Mouse (Mus musculus) adrenal gland, adult 18-20 months (tissue): ENCODE measurements around the gene Myl12a. TPM values are rescaled to one million over a fixed set of nuclear protein-coding genes. Genes with fewer than 3 reads are reported as not detected.

Source experiments
- DNase-seq, 2 experiments: peaks; one replicate each; pipeline ENCODE4 v3.0.0; 2021 to 2022; ENCODE audit warnings: low spot score in 2 of 2
- long read RNA-seq, 2 experiments: library from polyadenylated mRNA; stranded (forward); transcript quantifications; one replicate each; pipeline ENCODE4 v2.0.0; 2021
- total RNA-seq, 2 experiments: library from RNA; stranded (reverse); gene quantifications; 1 replicate in 1 of 2; 2 replicates in 1 of 2; pipeline ENCODE4 v1.2.3; 2021

The Myl12a gene
- total RNA-seq: 100 to 1,000 TPM; 277 to 311 TPM
- long read RNA-seq, experiment 1, transcript Myl12a-206 (4 exons, 1,937 nt): major isoform, 103 of 114 reads
- long read RNA-seq, experiment 1, partial matches to known transcripts: 7 of 114 reads
- long read RNA-seq, experiment 1, other reads (novel, unspliced or antisense): 1 of 114 reads
- long read RNA-seq, experiment 2, transcript Myl12a-201 (4 exons, 980 nt): minor isoform, 11 of 359 reads
- long read RNA-seq, experiment 2, transcript Myl12a-206 (4 exons, 1,937 nt): major isoform, 330 of 359 reads
- long read RNA-seq, experiment 2, partial matches to known transcripts: 13 of 359 reads
- long read RNA-seq, experiment 2, other reads (novel, unspliced or antisense): 4 of 359 reads

DNA sequence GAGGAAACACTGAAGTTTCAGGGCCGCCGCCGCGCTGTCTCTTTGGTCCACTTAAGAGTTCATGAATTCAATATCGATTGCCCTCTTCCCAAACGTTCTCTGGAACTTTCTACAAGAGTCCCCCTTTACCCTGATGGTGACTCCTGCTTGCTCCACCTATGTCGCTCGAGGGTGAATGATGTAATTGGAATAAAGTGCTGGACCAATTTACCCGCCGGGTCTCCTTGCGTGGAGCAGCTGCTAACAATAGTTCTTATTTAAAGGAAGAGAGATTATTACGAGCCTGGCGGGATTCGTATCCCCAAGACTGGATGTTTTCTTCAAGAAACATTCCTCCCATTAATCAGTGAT lies at the start of gene Myl12a:
Gene Myl12a (minus strand): TSS at position 135 of the 351 bp plus-strand sequence.
- DNase-seq: no peak

DNA sequence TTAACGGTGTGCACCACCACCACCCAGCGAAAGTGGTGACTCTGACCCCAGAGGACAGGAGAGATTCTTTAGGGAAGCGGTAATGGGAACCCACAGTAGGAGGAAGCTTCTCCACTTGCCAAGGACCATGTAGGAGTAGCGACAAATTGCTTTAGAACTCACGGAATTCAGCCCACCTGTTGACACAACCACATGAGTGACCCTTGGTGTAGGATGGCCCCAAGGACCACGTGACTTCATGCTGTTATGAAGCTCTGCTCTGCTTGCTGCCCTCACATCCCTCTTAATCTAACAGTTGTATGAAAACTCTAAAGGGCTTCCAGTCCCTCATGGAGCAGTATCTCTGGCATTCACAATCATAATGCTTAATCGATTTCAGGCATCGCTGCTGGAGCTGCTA lies 46.6 kb upstream of the Myl12a start:
- no peak for DNase-seq

DNA sequence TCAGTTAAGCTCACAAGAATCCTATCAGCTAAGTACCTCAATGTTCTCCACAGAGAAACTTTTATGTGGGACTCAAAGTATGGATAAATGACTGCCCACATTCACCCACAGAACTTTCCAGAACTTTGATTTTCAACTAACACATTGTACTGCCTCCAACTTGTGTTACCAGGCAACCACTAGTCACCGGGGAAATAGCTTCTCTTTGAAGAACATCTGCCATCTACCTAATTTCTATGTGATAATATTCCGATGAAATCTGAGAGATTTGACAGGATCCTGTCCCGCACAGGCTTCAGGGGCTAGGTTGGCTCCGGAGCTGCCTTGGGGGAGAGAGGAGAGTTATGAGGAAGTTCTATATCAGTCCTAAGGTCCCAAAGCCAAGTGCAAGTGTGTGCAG lies 44.2 kb upstream of the Myl12a start:
- no peak for DNase-seq

DNA sequence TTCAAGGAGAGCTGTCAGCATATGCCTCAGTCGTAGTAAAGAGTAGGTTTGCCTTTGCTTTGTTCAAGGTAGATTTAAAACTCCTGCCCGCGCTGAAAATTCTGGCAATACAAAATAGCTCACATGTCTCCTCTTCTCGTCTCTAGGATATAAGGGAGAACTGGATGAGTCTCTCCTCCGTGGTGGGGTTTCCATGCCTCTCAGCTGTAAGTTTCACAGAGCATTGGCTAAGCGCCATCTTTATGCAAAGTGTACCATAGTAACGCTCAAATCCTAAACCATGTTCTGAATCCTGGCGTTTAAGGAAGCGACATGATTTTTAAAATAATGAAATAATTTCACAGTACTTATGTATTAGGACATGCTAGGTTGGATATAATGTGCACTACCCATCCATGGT lies 42.9 kb upstream of the Myl12a start:
- DNase-seq: no peak

DNA sequence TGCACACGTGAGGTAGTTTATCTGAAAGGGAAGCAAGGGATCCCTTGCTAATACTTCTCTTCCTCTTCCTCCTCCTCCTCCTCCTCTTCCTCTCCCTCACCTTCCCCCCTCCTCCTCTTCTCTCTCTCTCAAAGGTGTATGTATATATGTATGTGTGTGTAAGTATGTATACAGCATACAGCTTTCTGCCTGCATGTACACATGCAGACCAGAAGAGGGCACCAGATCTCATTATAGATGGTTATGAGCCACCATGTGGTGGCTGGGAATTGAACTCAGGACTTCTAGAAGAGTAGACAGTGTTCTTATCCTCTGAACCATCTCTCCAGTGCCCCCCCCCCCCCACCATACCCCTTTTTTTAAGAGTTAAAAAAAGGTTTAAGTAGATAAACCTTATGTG lies 40.0 kb upstream of the Myl12a start:
- no peak for DNase-seq

DNA sequence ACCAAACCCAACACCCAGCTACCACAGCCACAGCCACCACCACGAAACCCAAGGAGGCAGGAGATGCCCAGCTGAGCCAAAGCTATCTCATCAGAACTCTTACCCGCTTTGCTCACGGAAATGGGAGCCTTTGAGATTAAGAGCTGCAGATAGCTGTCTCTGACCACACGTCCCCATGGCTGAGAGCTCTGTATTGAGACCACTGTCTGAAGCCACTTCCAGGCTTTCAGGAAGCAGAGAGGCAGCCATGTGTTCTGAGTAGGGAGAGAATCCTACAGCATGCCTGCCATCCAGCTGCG lies 37.9 kb upstream of the Myl12a start:
- no peak for DNase-seq

DNA sequence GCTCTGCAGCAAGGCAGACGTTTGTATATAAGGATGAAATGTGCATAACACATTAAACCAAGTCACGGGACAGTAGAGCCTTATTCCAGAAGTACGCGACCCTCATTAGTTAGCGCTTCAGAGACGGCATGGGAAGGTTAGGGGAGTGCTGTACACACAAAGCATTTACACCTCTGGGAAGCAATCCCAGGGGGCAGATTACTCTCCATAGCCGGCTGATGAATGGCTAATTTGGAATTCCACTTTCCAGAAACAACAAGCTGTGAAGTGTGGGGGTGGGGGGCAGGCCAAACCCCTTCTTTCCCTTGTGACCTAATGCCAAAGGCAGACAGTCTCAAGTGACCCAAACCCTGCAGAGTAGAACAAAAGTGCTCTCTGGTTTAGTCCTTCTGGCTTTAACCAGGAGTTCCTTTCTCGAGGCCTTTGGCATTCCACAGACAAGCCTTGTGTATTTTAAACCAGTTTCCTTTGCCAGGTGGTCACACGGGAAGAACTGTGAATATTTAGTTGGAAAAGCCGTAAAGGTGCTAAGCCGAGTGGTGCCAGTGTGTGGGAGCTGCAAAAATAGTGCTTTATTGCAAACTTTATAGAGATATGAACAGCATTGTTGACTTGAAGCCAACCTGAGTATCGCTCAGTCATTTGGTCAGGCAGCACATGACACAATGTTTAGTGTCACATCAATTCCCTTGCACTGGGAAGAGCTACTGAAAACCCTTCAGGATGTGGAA lies 37.3 kb upstream of the Myl12a start:
- DNase-seq: no peak

DNA sequence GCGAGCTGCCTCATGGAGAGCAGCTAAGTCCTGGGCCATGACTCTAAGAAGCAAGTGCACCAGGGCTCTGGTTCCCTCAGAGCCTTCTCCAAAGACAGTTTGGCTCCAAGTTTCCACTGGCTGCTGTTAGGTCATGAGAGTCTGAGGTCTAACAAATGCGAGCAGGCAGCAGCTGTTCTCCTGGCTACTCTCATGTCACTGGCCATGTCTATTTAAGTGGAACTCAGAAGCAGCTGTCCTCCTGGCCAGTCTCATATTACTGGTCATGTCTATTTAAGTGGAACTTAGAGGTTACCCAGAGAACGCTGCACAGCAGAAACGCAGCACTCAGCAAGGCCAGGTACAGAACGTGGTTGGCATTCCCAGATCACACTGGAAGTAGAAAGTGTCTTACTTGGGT lies 36.1 kb upstream of the Myl12a start:
- no peak for DNase-seq

DNA sequence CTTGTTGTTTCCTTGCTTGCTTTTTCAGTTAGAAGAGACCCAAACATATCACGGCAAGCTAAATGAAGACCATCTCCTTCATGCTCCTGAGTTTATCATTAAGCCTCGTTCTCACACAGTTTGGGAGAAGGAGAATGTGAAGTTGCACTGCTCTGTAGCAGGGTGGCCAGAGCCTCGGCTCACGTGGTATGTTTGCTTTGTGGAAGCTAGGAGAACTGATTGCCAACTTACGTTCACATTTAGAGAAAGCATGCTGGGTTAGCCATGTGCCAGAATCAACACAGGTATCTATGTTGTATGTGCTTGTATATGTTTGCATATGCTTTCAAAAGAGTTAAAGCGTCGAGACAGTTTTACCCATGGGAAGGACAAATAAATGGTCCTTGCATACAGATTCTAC lies 34.5 kb upstream of the Myl12a start:
- no peak for DNase-seq

DNA sequence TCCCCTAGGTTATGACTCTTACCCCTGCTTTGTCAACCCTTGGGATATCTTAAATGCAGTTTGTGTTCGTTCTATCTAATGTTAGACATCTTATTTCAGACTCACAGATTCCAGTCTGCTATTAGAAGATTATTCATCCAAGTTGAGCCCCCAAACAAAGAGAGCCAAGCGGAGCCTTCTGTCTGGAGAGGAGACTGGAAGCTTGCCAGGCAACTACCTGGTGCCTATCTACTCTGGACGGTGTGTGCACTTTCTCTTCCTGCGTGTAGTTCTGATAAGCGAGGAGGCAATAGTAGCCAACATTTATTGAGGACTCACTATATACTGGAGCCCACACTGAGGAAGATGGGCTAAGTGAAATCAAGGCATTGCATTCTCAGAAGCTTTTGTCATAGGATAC lies 31.8 kb upstream of the Myl12a start:
- no peak for DNase-seq

DNA sequence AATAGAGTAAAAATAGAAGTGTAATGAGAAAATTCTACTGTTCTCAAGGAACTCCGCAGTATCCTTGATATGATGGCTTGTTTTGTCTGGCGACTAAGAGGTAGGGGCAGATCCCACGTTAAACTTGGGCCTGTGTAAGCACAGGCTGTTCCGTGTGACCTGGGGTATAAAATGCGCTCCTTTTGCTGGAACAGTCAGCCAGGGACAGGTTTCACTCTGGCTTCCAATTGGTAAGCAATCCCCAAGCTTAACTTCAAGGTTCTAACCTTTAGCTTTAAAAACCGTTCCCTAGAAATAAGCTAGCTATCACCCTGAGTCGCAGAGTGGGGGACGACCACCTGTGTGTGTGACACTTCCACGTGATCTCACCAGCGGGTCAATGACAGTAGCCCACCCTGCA lies 30.0 kb upstream of the Myl12a start:
- DNase-seq: no peak

DNA sequence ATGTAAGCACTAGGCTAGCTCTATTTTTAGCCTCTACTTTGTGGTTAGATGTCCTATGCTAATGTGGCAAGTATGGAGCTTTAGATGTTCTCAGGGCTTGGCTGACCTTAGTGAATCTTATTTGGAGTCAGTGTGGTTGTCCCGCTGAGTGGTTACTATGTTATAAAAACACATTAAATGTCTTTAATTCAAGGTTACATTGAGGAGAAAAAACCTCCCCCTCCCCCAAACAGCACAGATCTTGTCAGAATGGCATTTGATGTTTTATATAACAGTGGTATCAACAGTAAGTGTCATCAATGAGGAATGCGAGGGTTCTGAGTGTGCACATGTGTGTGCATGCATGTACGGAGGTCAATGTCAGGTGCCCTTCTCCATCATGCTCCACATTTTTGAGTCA lies 24.5 kb upstream of the Myl12a start:
- DNase-seq: no peak

DNA sequence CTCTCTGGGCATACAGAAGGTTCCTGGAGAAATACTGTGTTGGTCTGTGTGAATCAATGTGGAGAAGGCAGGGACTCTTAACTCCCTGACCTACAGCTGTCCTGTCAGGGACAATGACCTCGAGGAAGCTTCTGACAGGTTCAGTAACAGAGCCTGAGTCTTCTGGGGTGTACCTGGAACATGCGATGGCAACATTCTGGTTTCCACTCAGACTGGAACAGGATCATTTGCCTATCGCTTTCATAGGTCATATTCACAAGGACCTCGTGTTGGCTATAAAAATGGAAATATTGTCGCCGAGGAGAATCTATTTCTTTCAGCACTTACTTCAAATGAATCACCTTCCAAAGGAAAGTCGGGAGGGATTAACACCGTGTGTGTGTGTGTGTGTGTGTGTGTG lies 23.2 kb upstream of the Myl12a start:
- DNase-seq: no peak

DNA sequence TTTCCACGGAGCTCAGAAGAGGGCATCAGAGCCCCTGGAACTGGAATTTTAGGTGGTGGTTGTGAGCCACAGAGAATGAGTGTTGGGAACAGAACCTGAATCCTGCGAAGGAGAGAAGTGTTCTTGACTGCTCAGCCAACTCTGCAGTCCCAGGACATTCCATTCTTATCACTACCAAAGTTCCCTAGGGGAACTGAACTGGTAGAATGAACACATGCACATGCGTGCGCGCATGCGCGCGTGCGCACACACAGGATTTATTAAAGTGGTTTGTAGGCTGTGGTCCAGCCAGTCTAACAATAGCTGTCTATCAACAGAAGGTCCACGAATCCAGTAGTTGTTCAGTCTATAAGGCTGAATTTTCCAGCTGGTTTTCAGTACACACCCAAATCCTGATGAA lies 21.4 kb upstream of the Myl12a start:
- no peak for DNase-seq

DNA sequence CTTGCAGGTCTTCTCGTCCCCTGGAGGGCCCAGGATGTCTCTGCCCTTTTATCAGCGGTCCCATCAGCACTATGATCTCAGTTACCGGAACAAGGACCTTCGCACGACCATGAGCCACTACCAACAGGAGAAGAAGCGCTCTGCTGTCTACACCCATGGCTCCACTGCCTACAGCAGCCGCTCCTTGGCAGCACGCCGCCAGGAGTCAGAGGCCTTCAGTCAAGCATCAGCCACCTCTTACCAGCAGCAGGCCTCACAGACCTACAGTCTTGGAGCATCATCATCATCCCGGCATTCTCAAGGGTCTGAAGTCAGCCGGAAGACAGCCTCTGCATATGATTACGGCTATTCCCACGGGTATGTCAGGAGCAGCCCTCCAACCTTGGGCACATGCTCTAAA lies 20.2 kb upstream of the Myl12a start:
- no peak for DNase-seq

DNA sequence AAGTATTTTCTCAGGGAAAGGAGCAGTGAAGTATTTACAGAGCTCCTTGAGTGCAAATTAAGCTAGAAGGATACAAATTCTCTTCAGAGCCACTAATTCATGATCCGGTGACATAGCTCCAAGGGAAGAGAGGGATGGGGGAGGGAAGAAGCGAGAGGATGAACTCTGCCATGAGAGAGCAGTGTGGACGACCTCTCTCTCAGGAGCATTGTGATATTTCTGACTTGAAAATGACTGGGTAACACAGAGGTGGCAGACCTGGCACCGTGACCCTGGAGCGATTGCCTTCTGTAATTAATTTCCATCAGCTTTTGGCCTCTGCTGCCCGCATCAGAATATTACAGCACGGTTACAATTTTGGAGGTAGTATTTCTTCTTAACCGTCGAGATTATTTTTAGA lies 17.2 kb upstream of the Myl12a start:
- DNase-seq: no peak

DNA sequence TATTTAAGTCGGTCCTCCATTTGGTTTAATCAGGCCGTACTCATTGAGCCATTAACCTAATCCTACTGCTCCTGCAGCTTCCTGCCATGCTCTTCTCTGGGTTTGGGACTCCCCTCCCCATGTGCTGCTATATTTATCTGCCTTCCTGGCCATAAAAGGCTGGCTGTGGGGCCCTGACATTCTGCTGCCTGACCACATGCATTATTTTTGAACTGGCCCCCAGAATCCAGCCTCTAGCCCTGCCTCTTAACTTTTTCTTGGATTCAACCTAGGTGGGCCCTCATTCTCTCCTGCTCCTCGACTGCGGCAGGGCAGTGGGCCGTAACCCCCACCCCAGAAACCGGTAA lies 16.6 kb upstream of the Myl12a start:
- no peak for DNase-seq

DNA sequence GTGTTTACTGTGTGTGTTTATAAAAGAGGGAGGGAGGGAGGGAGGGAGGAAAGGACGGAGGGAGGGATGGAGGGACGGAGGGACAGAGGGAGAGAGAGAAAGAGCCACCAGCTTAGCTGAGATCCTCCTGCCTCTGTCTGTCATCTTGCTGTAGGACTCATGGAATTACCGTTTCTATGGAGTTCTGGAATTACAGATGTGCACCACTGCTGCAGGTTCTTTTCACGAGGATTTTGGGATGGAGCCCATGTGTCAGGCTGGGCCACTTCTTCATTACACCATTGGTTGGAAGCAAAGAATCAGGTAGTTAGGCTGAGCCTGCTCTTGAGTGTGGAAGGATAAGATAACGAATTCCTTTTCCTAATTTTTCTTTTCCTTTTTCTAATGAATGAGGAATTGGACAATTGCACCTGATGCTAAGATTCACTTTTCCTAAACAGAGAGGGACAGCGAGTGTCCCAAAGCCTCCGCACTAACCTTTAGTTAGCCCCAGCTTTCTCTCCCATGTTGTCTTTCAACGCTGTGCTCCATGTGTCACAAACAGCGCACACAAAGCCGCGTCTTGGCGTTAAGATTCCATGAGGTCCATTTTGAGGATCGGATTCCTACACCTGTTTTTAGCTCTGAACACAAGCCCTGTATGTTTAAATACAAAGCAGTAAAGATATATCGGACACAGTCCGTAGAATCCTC lies 16.1 kb upstream of the Myl12a start:
- no peak for DNase-seq

DNA sequence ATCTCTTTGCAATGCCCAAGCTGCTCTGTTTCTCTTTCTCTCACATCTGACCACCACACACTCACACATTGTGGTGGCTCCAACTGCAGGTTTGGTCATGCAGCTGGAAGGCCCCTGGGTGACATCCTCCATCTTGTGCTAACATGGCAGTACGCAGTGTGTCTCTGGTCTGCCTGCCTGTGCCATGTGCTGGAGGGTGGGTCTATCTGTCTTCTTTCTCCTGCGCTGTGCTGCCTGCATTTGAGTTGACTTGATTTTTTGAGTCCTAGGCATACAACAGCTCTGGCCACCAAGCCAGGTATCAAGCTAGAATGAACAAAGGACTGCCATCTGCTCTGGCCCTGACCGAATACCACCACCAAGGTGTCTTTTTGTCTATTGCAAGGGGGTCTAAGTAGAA lies 15.5 kb upstream of the Myl12a start:
- no peak for DNase-seq

DNA sequence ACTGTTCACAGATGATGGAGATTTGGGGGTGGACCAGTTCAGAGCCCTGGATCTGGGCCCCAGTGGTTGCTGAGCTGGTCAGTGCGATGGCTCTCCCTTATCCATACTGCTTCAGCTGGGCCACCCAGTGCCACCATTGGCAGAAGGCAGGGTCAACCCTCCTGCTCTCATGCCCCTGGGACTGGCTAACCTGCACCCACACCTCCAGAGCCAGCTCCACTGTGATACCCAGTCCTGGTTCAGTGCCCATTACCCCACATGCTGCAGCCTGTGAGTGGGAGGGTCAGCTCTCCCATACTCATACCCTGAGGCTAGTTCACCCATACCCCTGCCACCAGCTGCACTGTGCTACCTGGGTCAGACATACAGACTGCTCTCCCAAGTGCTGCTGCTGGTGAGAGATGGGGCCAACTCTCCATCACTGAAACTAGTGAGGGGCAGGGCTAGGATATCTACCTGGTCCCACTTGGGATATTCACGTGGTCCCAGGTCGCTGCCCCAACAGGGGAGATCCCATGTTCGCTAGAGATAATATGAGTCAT lies 14.8 kb upstream of the Myl12a start:
- no peak for DNase-seq

DNA sequence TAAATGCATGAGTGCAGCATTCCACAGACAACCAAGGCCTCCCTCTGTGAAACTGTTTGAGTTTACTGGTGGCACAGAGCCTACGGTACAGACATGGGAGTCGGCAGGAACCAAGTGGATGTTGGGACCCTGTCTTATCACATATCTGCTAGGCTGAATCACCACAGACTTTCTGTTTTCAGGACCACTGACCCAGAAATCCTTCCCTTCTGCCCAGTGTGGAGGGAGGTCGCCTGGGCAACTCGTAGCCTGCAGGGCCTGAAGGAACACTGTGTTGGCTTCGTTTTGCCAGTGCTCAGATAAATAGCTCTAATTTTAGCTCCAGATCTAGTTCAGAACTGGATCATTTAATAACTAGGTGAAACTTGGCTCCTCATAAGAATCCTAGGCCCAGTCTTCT lies 12.2 kb upstream of the Myl12a start:
- DNase-seq: no peak

DNA sequence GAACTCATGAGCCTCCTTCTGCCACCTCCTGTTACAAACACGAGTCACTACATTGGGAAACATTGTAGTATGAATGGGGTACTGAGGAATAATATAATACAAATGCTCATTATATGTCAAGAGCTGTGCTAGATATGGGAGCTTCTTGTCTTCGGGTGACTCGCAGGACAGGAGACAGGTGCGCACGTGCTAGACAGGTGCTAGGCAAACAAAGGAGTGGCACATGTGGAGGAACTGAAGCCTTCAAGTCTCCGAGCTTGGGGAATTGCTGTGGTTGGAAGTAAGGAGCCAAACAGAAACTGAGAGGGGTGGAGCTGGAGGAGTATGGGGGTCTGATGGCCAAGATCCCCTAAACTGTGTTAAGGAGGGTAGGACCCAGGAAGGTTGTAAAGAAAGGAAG lies 10.4 kb upstream of the Myl12a start:
- no peak for DNase-seq
